Mouse (Mus musculus): ENCODE data around the gene Lingo3.

- TF ChIP-seq HCFC1 (IDR thresholded peaks at IDR 0.05; ENCODE audit: low read depth, low read length) (no peak), TAL1 (IDR thresholded peaks at IDR 0.05; ENCODE audit: low read length) (no peak), POLR2A (IDR thresholded peaks at IDR 0.05; ENCODE audit: control insufficient read depth in 1 of 2, insufficient read depth in 1 of 2, low read depth in 1 of 2, low read length in 2 of 2, poor library complexity in 1 of 2) (no peak), USF2 (IDR thresholded peaks at IDR 0.05; ENCODE audit: borderline replicate concordance in 1 of 2, insufficient read depth in 1 of 2, low read depth in 1 of 2, low read length in 2 of 2) (no peak), CTCF (IDR thresholded peaks at IDR 0.05 in 2 of 3, conservative IDR thresholded peaks at IDR 0.05 in 1 of 3; ENCODE audit: control insufficient read depth in 1 of 3, insufficient read depth in 1 of 3, low read depth in 2 of 3, low read length in 3 of 3, poor library complexity in 1 of 3, severe bottlenecking in 1 of 3) (no peak)
These were observed 18.5 kb upstream of the Lingo3 start for GRCm38 (mm10) chr10:80862305-80862704.

Measured in MEL (cell line).